ENCODE assay signal across 8 mouse cellular contexts in the genomic region with DNA sequence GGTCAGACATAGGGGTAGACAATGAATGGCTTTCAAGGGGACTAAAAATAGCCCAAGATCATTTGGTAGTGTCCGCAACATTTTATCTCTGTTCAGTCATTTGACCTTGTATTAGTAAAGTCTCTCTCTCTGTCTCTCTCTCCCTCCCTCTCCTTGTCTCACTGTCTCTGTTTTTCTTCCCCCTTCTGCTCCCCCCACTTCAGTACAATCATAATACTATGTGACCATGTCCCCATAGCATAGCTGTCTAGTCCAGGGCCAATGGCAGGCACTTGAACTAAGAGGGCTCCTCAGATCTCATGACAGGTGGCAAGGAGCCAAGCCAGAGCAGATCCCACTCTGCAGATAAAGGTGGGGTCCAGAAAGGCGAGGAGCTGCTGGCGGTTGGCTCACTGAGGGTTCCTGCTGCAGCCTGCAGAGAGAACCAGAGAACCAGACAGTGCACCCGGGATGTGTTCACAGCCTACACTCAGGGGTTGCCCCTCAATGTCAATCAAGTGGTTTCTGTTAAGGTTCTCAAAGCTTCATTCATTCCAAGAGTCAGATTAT. TPM values are rescaled to one million over a fixed set of nuclear protein-coding genes. Genes with fewer than 3 reads are reported as not detected.
DNase-seq lines count a peak whose midpoint lies in the region; ATAC-seq and TF ChIP-seq lines count a peak whose summit lies in the region.

No protein-coding gene starts in this region.

- no peak overlapping the region for H3K4me2 ChIP-seq in hindbrain, embryonic 12.5 days (replicated peaks)
- peak overlapping the region; percentile 37; the same call in 1 of the 2 replicates for H3K4me2 ChIP-seq in intestine, postnatal 0 days (replicated peaks; ENCODE audit: low read depth)
- no peak overlapping the region for H3K4me2 ChIP-seq in hindbrain, embryonic 14.5 days (replicated peaks)

- no peaks in the 10 kb centered on the region for H3K36me3 ChIP-seq in hindbrain, embryonic 10.5 days
- no peaks in the 10 kb centered on the region for H3K36me3 ChIP-seq in hindbrain, embryonic 12.5 days
- no peaks in the 10 kb centered on the region for H3K36me3 ChIP-seq in intestine, postnatal 0 days (ENCODE audit: control insufficient read depth, insufficient read depth)
- no peaks in the 10 kb centered on the region for H3K36me3 ChIP-seq in megakaryocyte, embryonic 14.5 days (replicated peaks; ENCODE audit: low read length)
- H3K36me3 ChIP-seq in hindbrain, embryonic 14.5 days (replicated peaks; ENCODE audit: control insufficient read depth, insufficient read depth) = no peaks in the 10 kb centered on the region

- no peak overlapping the region for H3K9ac ChIP-seq in hindbrain, embryonic 12.5 days
- no peak overlapping the region for H3K9ac ChIP-seq in intestine, postnatal 0 days (ENCODE audit: low read depth, low read length)
- no peak overlapping the region for H3K9ac ChIP-seq in hindbrain, embryonic 14.5 days

- H3K4me3 ChIP-seq in hindbrain, embryonic 10.5 days = no peak overlapping the region
- H3K4me3 ChIP-seq in hindbrain, embryonic 12.5 days = no peak overlapping the region
- no peak overlapping the region for H3K4me3 ChIP-seq in intestine, postnatal 0 days (ENCODE audit: low read depth, low read length)
- peak overlapping the region; percentile 19 for H3K4me3 ChIP-seq in megakaryocyte, embryonic 14.5 days (replicated peaks)
- no peak overlapping the region for H3K4me3 ChIP-seq in hindbrain, embryonic 14.5 days (replicated peaks; ENCODE audit: low read length)

- H3K4me1 ChIP-seq in hindbrain, embryonic 10.5 days (replicated peaks) = no peaks in the 10 kb centered on the region; the same call in 1 of the 2 replicates
- no peaks in the 10 kb centered on the region for H3K4me1 ChIP-seq in hindbrain, embryonic 12.5 days
- no peaks in the 10 kb centered on the region for H3K4me1 ChIP-seq in intestine, postnatal 0 days (replicated peaks; ENCODE audit: control insufficient read depth, insufficient read depth, low read length)
- H3K4me1 ChIP-seq in megakaryocyte, embryonic 14.5 days = peaks cover 30% of the 10 kb centered on the region
- H3K4me1 ChIP-seq in hindbrain, embryonic 14.5 days (replicated peaks; ENCODE audit: control insufficient read depth, insufficient read depth, low read length) = no peaks in the 10 kb centered on the region

- H3K9me3 ChIP-seq in hindbrain, embryonic 10.5 days = no peaks in the 10 kb centered on the region
- H3K9me3 ChIP-seq in hindbrain, embryonic 12.5 days (replicated peaks) = no peaks in the 10 kb centered on the region
- no peaks in the 10 kb centered on the region for H3K9me3 ChIP-seq in intestine, postnatal 0 days (ENCODE audit: control insufficient read depth)
- H3K9me3 ChIP-seq in megakaryocyte, embryonic 14.5 days = no peaks in the 10 kb centered on the region
- H3K9me3 ChIP-seq in hindbrain, embryonic 14.5 days (ENCODE audit: control insufficient read depth, low read length) = no peaks in the 10 kb centered on the region

- no peaks in the 10 kb centered on the region for H3K27me3 ChIP-seq in hindbrain, embryonic 10.5 days (ENCODE audit: insufficient read depth, poor library complexity, severe bottlenecking)
- H3K27me3 ChIP-seq in hindbrain, embryonic 12.5 days = no peaks in the 10 kb centered on the region
- H3K27me3 ChIP-seq in intestine, postnatal 0 days (replicated peaks; ENCODE audit: control insufficient read depth, insufficient read depth, low read length) = no peaks in the 10 kb centered on the region
- H3K27me3 ChIP-seq in megakaryocyte, embryonic 14.5 days (replicated peaks) = peaks cover 5% of the 10 kb centered on the region
- no peaks in the 10 kb centered on the region for H3K27me3 ChIP-seq in hindbrain, embryonic 14.5 days (ENCODE audit: control insufficient read depth, insufficient read depth, low read length)

- 76% methylated on average over 4 of the region's 4 CpGs for WGBS in hindbrain, embryonic 10.5 days
- WGBS in hindbrain, embryonic 12.5 days = 76% methylated on average over 4 of the region's 4 CpGs
- 34% methylated on average over 4 of the region's 4 CpGs for WGBS in intestine, postnatal 0 days
- WGBS in hindbrain, embryonic 14.5 days = 64% methylated on average over 4 of the region's 4 CpGs

- no peak for ATAC-seq in hindbrain, embryonic 12.5 days (ENCODE audit: low FRiP score)
- ATAC-seq in common myeloid progenitor, adult 5-6 weeks (replicated peaks; ENCODE audit: low read depth, poor library complexity, severe bottlenecking) = peak; percentile 62
- peak; percentile 20; the same call in 1 of the 2 replicates for ATAC-seq in intestine, postnatal 0 days
- no peak for ATAC-seq in hindbrain, embryonic 14.5 days (ENCODE audit: low FRiP score)

- intact Hi-C loops in left cerebral cortex, postnatal 14 days (cut with DNase I) = no loop called here

- peak overlapping the region; percentile 12; the same call in 1 of the 2 replicates for H3K27ac ChIP-seq in hindbrain, embryonic 10.5 days
- no peak overlapping the region for H3K27ac ChIP-seq in hindbrain, embryonic 12.5 days
- peak overlapping the region; percentile 10; the same call in 1 of the 2 replicates for H3K27ac ChIP-seq in intestine, postnatal 0 days (ENCODE audit: low read depth, low read length)
- H3K27ac ChIP-seq in hindbrain, embryonic 14.5 days = no peak overlapping the region

- no peak for DNase-seq in hindbrain, embryonic 10.5 days (ENCODE audit: low spot score)
- no peak for DNase-seq in left cerebral cortex, postnatal 14 days (ENCODE audit: low spot score in 2 of 2)
- no peak for DNase-seq in hindbrain, embryonic 14.5 days (ENCODE audit: low spot score)
- no peak for DNase-seq in layer of hippocampus, adult 18-20 months (ENCODE audit: low spot score in 2 of 2)

- TF ChIP-seq CTCF in intestine, postnatal 0 days (IDR thresholded peaks at IDR 0.05; ENCODE audit: low read depth) = no peak

RNA-seq across cellular contexts. Expression of a gene that starts 34.9 kb away (rescaled TPM):
- polyA plus RNA-seq in hindbrain, embryonic 10.5 days (2016; fragmentation: Nextera tagmentation; extraction: Ambion mirVana) = 24.0 and 28.2 TPM in 2 replicates
- 26.3 and 27.1 TPM in 2 replicates for polyA plus RNA-seq in hindbrain, embryonic 12.5 days (2016; fragmentation: Nextera tagmentation; extraction: Ambion mirVana)
- 37.1 and 52.5 TPM in 2 replicates for total RNA-seq in common myeloid progenitor, adult 5-6 weeks (2017)
- polyA plus RNA-seq in intestine, postnatal 0 days (2015; fragmentation: Nextera tagmentation; extraction: Ambion mirVana) = 9.9 TPM in 2 replicates
- 4.0 and 4.1 TPM in 2 replicates for polyA plus RNA-seq in megakaryocyte, embryonic 14.5 days (2012; ENCODE audit: insufficient read depth, low replicate concordance)
- 10 to 100 TPM; 15.8 to 19.5 TPM for total RNA-seq in left cerebral cortex, postnatal 14 days (2021)
- polyA plus RNA-seq in hindbrain, embryonic 14.5 days (2014; fragmentation: Nextera tagmentation; extraction: Ambion mirVana) = 5.7 and 7.8 TPM in 2 replicates
- total RNA-seq in layer of hippocampus, adult 18-20 months (2021) = 10 to 100 TPM; 22.0 to 22.5 TPM

Comparison
In these comparisons a context has a peak if more than half of its experiments do, and no peak if none do; other contexts are left out.
1. H3K27ac ChIP-seq: peak in hindbrain, embryonic 10.5 days (single experiment) and intestine, postnatal 0 days (single experiment); none in hindbrain, embryonic 12.5 days (single experiment) and hindbrain, embryonic 14.5 days (single experiment).
2. ATAC-seq: peak in common myeloid progenitor, adult 5-6 weeks (single experiment) and intestine, postnatal 0 days (single experiment); none in hindbrain, embryonic 12.5 days (single experiment) and hindbrain, embryonic 14.5 days (single experiment).